Mouse (Mus musculus): Measurements from ENCODE around the gene Cep350.

GRCm38 (mm10) chr1:155990391-155990790, 17.3 kb upstream of the Cep350 start:
- TF ChIP-seq CTCF (IDR thresholded peaks at IDR 0.05; ENCODE audit: insufficient read depth, low read length) (no peak), POLR2A (IDR thresholded peaks at IDR 0.05; ENCODE audit: borderline replicate concordance, extremely low read depth, low read depth, low read length) (no peak)
